Mouse (Mus musculus) lung, postnatal 0 days (tissue): ENCODE measurements around the gene Epb41l5.

Source experiments
- CTCF ChIP-seq: IDR thresholded peaks from 2 replicates; pipeline ENCODE4 v1.5.1; 2016; ENCODE audit warnings: antibody characterized with exemption, mild to moderate bottlenecking
- EP300 ChIP-seq: IDR thresholded peaks from 2 replicates; pipeline ENCODE4 v1.6.1; 2016; ENCODE audit warnings: antibody characterized with exemption, mild to moderate bottlenecking, control low read depth

DNA sequence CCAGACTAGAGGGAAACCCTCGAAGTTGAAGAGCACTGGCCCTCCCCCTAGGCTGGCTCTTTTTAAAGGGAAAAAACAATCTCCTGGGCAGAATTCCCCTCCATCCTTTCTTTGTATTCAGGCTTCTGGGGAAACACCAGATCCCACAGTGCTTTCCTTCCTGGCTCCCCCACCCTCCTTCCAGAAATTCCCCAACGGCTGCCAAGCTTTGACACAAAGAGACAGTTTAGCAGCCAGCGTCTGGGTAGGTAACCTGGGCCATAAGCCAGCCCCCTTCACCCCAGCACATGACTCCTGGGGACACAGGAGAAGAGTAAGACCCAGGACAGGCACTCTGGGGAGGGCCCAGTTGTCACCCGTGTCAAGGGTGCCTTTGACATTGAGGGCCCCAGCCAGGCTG, 140.3 kb downstream of the Epb41l5 start:
- no peak for TF ChIP-seq CTCF
- TF ChIP-seq EP300: peak; percentile 52; the same call in 1 of the 2 replicates
